Mouse (Mus musculus) testis, postnatal 10 days (tissue): ENCODE data around the gene Rfx8.
A peak's percentile ranks its signal among the peaks of the same experiment; 100 is the strongest.

Experiments used
- DNase-seq: peaks from one replicate; pipeline ENCODE4 v3.0.0; 2021; ENCODE audit warnings: low spot score

The Rfx8 gene

DNA sequence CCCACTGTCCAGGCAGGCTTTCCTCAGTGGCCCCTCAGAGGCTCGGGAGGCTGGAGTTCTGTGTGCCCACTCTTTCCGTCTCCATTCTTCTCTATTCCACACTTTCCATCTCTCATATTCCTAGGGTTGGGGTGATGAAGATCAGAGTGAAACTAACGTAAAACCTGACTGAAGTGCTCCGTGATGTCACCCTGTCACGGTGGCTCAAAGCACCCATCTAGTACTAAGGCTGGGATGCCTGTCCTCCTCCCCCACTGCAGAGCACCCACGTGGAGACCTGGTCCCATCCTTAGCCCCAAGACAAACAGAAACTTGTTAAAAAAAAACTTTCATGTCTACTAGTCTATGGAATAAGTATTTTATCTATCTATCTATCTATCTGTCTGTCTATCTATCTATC is 14.1 kb upstream of the Rfx8 start:
- DNase-seq, result no peak

GRCm38 (mm10) chr1:39734311-39734710 is 13.5 kb upstream of the Rfx8 start:
- no peak for DNase-seq

DNA sequence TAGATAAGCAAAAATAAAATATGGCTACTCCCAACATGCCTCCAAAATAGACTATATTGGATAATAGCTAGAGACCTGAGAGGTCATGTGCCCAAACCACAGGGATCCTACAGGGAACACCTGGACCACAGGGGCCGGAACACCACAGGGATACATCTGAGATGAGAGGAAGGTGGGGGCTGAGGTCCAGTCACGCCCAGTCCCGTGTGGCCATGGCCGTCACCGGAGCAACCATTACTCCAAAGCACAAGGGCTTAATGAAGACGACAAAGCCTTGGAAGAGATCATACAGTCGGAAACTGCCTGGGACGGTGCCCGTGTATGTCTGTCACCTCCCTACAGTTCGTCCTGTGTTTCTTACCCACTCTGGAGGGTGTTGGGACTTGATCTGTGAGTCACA is 13.1 kb upstream of the Rfx8 start:
- no peak for DNase-seq

- no peak for DNase-seq
Observed at GRCm38 (mm10) chr1:39732081-39732480, 11.3 kb upstream of the Rfx8 start.

DNA sequence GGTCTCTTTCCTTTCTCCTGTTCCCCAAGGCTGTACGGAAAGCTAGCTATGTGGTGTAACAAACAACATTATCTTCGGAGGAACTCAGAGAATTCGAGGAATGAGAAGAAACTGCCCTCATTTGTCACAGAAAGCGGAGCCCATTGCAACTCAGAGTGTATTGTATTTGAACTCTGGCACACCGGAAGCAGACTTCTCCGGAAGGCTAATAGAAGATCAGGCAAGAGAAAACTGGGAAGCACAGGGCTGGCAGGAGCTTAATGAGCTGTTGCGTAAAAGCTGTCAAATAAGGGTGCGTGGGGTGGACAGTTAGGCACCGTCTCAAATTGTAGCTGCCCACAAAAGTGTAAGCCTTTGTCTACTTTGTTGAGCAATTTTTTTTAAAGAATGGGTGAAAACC is 10.7 kb upstream of the Rfx8 start:
- no peak for DNase-seq

DNA sequence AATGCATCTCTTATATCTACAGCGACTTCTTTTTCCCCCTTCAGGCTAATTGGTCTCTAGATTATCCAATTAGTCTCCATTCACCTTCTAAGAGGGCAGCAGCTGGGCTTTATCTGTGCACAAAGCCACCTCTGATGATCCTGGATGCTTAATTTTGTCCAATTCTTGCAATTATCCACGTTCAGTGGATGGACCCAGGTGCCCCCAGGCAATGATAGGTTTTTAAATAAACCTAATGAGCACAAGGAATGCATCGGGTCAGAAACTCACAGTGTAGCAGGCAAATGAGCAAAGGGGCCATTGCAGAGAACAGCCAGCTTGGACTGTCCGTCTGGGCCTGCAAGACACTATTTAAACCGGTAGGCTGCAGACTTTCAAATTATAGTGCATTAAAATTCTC is 10.1 kb upstream of the Rfx8 start:
- DNase-seq, result no peak

DNA sequence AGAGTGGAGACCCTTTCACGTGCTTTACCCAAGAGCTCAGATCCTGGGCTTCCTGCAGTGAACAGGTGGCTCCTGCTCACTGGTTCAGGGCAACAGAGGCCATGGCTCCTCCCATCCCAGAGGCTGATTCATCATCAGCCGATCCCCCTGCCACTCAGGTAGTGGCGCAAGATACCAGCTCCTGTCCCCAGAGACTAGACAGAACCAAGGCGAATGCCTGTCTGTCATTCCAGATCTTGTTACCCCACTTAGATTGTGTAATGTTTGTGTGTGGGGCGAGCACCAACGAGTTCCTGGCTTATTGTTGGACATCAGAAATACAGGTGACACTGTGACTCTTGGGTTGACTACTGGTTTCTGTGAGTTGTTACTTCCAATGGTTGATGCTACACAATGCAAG is 9.1 kb upstream of the Rfx8 start:
- no peak for DNase-seq

DNA sequence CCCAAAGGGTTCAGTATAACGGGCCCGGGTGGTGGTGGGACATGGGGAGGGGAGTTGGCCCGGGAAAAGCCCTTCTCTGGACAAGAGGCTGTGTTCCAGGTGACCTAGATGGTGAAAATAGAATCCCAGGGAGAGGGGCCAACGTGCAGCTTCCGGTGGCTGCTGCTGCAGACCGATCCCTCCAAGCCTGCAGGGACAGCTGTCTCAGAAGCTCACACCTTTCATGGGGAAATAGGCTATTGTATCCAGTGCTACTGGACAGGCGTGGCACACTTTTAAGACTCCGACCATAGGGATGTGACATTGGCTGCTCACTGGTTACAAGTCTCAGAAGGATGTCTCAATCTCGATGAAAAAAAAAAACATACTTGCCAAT is 542 bp upstream of the Rfx8 start:
- DNase-seq, result peak; percentile 40

- no peak for DNase-seq
Observed at GRCm38 (mm10) chr1:39720186-39720585, 611 bp downstream of the Rfx8 start.

DNA sequence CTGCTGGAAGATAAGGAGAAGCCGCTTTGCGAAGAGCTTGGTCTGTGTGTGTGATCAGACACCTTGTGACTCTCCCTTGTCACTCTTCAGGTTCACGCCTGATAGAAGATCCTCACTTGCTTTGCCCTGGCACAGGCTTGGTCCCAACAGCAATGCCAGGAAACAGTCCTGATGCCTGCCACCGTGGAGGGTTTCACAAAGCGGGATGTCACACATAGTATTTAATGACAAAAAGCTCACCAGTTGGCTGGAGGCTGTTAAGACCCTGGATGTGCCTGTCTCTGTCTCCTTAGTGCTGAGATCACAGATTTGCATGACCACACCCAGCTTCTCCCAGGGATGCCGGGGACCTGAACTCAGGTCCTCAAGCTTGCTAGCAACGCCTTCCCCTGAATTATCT is 5.2 kb downstream of the Rfx8 start:
- DNase-seq, result no peak

DNA sequence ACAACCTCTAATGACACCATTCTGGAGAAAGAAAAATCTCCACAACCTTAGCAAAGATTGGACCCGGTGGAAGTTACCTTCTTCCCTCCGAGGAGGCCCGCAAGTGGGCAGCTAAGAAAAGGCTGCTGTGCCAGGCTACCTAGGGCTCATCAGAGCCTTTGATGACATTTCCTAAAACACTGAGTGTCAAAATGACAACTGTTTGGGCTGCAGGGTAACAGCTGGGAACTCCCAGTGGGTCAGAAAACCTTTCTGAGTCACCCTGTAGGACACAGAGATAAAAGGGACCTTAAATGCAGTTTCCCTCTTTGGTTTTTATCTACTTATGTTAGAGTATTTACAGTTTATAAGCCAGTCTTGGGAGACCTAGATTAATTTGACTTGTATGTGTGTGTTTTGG is 6.1 kb downstream of the Rfx8 start:
- no peak for DNase-seq

GRCm38 (mm10) chr1:39713842-39714658 is 6.7 kb downstream of the Rfx8 start:
- no peak for DNase-seq

GRCm38 (mm10) chr1:39713300-39713699 is 7.5 kb downstream of the Rfx8 start:
- DNase-seq, result no peak

DNA sequence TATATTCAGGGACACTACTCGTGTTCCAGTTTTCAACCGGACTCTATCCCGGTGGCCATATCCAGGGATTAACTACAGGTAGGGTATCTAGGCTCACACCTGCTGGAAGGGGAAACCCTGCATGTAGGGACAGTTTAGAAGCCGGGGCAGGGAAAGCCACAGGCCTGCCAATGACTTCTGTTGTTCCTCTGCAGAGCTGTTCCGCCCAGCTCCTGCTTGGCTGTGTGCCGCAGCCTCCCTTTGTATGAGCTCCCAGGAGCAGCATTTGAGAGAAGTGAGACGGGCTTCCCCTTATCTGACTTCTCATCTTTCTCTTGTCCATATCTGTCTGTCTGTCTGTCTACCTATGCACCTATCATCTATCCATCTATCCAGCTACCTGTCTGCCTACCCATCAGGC is 8.5 kb downstream of the Rfx8 start:
- no peak for DNase-seq

DNA sequence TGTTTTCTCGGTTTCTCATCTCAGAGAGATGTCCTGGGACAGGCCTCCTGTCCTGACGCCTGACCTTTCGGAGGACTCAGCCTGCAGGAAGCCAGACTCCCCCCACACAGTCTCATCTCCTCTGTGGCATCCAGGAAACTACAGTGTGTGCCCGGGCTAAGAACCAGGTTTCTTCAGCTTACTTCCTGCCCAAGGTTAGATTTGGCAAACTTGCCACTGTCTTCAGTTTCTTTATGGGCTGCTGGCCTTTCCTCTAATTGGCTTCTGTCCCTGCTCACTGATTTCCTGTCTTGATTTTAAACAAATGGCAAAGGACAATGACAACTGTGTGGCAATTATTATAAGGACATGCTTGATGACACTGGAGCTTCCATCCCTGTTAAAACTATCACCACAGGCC is 10.2 kb downstream of the Rfx8 start:
- no peak for DNase-seq

DNA sequence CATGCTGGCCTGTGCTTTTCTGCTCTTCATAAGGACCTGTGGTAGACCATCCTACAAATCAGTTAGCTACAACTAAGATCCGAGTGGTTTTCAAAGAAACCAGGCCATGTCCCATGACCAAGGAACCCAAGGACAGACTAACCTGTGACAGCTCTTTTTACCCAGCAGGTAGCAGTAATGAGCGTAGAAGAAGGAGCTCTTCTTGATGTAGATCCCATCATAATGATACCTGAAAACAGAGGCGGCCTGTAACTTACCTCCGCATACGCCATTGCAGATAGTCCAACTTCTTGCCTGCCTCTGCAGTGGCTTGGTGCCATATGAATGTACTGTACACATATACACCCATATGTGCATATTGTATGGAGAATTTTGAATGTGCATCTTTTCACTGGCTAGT is 10.8 kb downstream of the Rfx8 start:
- no peak for DNase-seq

- no peak for DNase-seq
Observed at GRCm38 (mm10) chr1:39708778-39709177, 12.0 kb downstream of the Rfx8 start.

- no peak for DNase-seq
Observed at GRCm38 (mm10) chr1:39702216-39703046, 18.4 kb downstream of the Rfx8 start.

GRCm38 (mm10) chr1:39701274-39701602 is 19.6 kb downstream of the Rfx8 start:
- no peak for DNase-seq

DNA sequence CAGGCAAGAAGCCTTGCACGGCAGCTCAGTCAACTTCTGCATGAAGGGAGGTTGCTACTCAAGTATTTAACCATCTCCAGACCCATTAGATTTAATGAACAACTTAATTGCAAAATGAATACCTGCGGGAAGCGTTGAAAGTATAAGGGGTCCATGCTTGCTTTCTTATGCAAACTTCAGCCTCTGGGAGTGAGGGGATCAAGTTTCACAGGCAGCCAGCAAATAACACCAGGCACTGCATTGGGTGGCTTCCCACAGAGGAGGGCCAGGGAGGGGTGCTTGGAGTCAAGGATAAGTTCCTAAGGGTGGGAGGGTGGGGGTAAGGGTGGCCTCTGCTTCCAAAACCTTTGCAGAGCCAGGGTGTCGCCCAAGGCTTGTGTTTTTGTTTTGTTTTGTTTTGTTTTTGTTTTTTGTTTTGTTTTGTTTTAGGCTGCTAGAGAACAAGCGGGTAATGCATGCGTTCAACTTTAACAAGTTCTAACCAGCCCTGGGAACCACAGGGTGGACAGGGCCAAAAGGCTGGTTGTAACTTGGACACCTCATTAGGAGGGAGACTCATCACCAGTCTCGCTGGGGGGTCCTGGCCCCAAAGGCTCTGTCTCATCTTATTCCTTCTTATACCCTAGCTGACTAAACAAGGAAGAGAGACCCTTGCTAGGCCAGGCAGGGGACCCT is 20.1 kb downstream of the Rfx8 start:
- no peak for DNase-seq

DNA sequence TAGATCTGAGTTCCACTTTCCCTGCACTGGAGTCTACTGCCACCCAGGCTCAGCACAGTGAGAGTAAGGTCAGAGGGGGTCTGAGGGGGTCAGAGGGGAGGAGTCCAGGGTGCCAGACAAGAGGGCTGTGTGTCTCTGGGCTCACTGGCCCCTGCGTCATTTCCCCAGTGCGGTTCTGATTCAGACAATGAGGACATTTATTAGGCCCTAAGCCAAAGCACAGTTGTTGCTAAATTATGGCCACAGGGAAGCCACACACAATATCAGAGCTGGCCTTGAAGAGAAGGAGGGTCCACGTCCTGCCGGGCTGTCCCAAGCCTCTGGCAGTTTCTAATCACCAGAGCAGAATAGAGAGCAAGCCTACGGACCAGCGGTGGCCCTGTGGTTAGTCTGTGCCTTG is 22.3 kb downstream of the Rfx8 start:
- DNase-seq, result no peak

DNA sequence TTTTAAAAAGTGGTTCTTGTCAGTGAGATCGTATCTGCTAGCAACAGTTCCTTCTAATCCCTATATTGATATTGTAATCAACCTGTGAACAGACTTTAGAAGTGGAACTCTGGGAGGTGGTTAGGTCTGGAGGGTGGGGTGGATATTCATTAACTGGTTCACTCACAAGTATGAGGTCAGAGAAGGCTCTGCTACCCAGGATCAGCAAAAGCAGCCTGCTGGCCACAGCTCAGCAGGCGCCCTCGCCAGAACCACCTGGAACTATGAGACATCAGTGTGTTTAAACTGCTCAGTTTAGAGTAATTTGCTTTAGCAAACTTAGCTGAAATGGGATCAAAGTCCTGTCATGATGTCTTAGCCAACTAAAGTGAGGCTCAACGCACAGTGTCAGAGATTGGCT is 25.6 kb downstream of the Rfx8 start:
- DNase-seq, result no peak

DNA sequence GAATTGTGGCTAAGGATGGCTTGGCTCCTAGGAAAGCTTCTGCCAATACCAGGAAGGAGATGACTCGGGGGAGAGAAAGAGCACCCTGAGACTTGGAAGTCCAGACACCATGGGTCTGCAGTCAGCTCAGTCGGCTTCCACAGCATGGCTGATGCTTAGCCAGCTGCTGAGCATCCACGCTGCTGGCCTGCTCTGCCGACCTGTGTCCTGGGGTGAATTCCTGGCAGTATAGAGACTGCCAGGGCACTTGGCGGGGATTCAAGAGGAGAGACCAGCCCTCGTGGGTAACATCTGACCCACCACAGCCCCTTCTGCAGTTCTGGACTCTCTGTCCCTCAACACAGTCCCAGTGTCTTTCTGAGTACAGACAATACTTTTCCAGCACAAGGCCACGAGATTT is 26.0 kb downstream of the Rfx8 start:
- DNase-seq, result peak; percentile 53
